Mouse (Mus musculus) midbrain, embryonic 11.5 days (tissue): ENCODE measurements around the gene Acrbp. TPM values are rescaled to one million over a fixed set of nuclear protein-coding genes. Genes with fewer than 3 reads are reported as not detected.
"Not testable (repeated sequence)": the region's sequence is repeated elsewhere in the genome, so short reads cannot be mapped to it uniquely, and the experiment has no call there.

Source experiments
- ATAC-seq: fragments of 200-750 bp; cut with Nextera tagmentation; 2 replicates; pipeline ENCODE4 v1.8.0; 2017; ENCODE audit warnings: moderate TSS enrichment, moderate library complexity; ENCODE audit not compliant: low FRiP score
- DNase-seq: peaks from one replicate; pipeline ENCODE4 v3.0.0; 2015; ENCODE audit warnings: low spot score; ENCODE audit errors: missing footprints
- H3K27ac ChIP-seq: fragments of 300-500 bp; sonication (generic); 2 replicates; pipeline ENCODE4 v1.5.1; 2014; ENCODE audit warnings: low read depth, low read length
- H3K27me3 ChIP-seq: fragments of 300-500 bp; sonication (generic); 2 replicates; pipeline ENCODE4 v1.6.1; 2014; ENCODE audit warnings: mild to moderate bottlenecking, low read length, moderate library complexity, mixed read lengths; ENCODE audit not compliant: control insufficient read depth, insufficient read depth
- H3K36me3 ChIP-seq: fragments of 300-500 bp; sonication (generic); 2 replicates; pipeline ENCODE4 v1.6.1; 2014; ENCODE audit warnings: mild to moderate bottlenecking, low read length, moderate library complexity, mixed read lengths; ENCODE audit not compliant: control insufficient read depth, insufficient read depth
- H3K4me1 ChIP-seq: fragments of 300-500 bp; sonication (generic); 2 replicates; pipeline ENCODE4 v1.6.1; 2014; ENCODE audit warnings: low read length; ENCODE audit not compliant: control insufficient read depth, insufficient read depth
- H3K4me2 ChIP-seq: fragments of 300-500 bp; sonication (generic); 2 replicates; pipeline ENCODE4 v1.6.1; 2014; ENCODE audit warnings: mild to moderate bottlenecking, moderate library complexity
- H3K4me3 ChIP-seq: fragments of 300-500 bp; sonication (generic); 2 replicates; pipeline ENCODE4 v1.5.1; 2014; ENCODE audit warnings: low read depth, low read length
- H3K9ac ChIP-seq: fragments of 300-500 bp; sonication (generic); 2 replicates; pipeline ENCODE4 v1.6.1; 2014; ENCODE audit warnings: low read length
- H3K9me3 ChIP-seq: fragments of 300-500 bp; sonication (generic); 2 replicates; pipeline ENCODE4 v1.6.1; 2016; ENCODE audit warnings: low read length; ENCODE audit not compliant: control insufficient read depth
- WGBS: fragments of 180-500 bp; shearing (Covaris S2); extraction: QIAGEN DNeasy Blood & Tissue Kit; methylation state at CpG from one replicate; pipeline ENCODE4 v1.1.7; 2014; 5-methylcytosine and 5-hydroxymethylcytosine counted together
- polyA plus RNA-seq: library from polyadenylated mRNA; unstranded; fragments of >200 nt; fragmentation: Nextera tagmentation; extraction: Ambion mirVana; gene quantifications from 2 replicates; pipeline ENCODE4 v1.2.1, GENCODE M21; 2014

Gene Acrbp
- 9.2 and 10.8 TPM in 2 replicates for polyA plus RNA-seq

- Histone ChIP-seq H3K4me3 (no peak within 1 kb of the TSS), H3K4me1 (no peaks in the 10 kb centered on the region), H3K27ac (no peak within 1 kb of the TSS), H3K27me3 (no peaks in the 10 kb centered on the region), H3K9ac (no peak within 1 kb of the TSS), H3K9me3 (no peaks in the 10 kb centered on the region), H3K4me2 (no peak within 1 kb of the TSS), H3K36me3 (peaks cover 23% of the 10 kb centered on the region)
- ATAC-seq (no peak), DNase-seq (no peak)
- 32% methylated on average over 20 of the region's 20 CpGs for WGBS
These were observed at the start of gene Acrbp for GRCm38 (mm10) chr6:125049678-125050077. TSS of gene Acrbp (plus strand) at chr6:125049689.

GRCm38 (mm10) chr6:125003706-125004105, 45.8 kb upstream of the Acrbp start:
- Histone ChIP-seq H3K4me3 (no peak overlapping the region), H3K4me1 (no peaks in the 10 kb centered on the region; the same call in 1 of the 2 replicates), H3K9ac (no peak overlapping the region), H3K27ac (no peak overlapping the region), H3K9me3 (no peaks in the 10 kb centered on the region), H3K27me3 (peaks cover 12% of the 10 kb centered on the region), H3K4me2 (no peak overlapping the region), H3K36me3 (no peaks in the 10 kb centered on the region)
- 56% methylated on average over 3 of the region's 3 CpGs for WGBS
- DNase-seq, result no peak
- no peak for ATAC-seq

GRCm38 (mm10) chr6:125005086-125005485, 44.4 kb upstream of the Acrbp start:
- WGBS, result 43% methylated on average over 3 of the region's 3 CpGs
- H3K9me3 ChIP-seq, result no peaks in the 10 kb centered on the region
- no peaks in the 10 kb centered on the region for H3K36me3 ChIP-seq
- no peak overlapping the region for H3K27ac ChIP-seq
- no peak overlapping the region for H3K4me2 ChIP-seq
- H3K4me3 ChIP-seq, result no peak overlapping the region
- ATAC-seq (no peak), DNase-seq (no peak)
- H3K27me3 ChIP-seq, result peaks cover 3% of the 10 kb centered on the region
- H3K4me1 ChIP-seq, result peaks cover 4% of the 10 kb centered on the region; the same call in 1 of the 2 replicates
- H3K9ac ChIP-seq, result no peak overlapping the region

DNA sequence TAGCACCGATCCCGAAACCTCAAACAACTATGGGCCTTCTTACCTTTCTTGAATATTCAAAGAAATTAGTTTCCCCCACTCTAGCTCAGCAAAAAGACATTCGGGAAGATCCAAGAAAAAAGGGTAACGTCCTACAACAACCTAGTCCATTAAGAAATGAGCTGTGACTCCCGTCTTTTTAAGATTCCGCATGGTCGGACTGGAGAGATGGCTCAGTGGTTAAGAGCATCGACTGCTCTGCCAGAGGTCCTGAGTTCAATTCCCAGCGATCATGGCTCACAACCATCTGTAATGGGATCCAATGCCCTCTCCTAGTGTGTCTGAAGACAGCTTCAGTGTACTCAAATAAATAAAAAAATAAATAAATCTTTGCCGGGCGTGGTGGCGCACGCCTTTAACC, 41.4 kb upstream of the Acrbp start:
- Histone ChIP-seq H3K4me3 (peak overlapping the region; percentile 93), H3K27me3 (no peaks in the 10 kb centered on the region), H3K36me3 (0 out of 2 replicates have a peak, but pooled peaks cover 2% of the 10 kb centered on the region), H3K4me1 (peaks cover 4% of the 10 kb centered on the region), H3K9ac (peak overlapping the region; percentile 94), H3K4me2 (peak overlapping the region; percentile 67), H3K27ac (peak overlapping the region; percentile 85), H3K9me3 (no peaks in the 10 kb centered on the region)
- WGBS, result 43% methylated on average over 13 of the region's 13 CpGs
- DNase-seq, result no peak
- ATAC-seq, result no peak

DNA sequence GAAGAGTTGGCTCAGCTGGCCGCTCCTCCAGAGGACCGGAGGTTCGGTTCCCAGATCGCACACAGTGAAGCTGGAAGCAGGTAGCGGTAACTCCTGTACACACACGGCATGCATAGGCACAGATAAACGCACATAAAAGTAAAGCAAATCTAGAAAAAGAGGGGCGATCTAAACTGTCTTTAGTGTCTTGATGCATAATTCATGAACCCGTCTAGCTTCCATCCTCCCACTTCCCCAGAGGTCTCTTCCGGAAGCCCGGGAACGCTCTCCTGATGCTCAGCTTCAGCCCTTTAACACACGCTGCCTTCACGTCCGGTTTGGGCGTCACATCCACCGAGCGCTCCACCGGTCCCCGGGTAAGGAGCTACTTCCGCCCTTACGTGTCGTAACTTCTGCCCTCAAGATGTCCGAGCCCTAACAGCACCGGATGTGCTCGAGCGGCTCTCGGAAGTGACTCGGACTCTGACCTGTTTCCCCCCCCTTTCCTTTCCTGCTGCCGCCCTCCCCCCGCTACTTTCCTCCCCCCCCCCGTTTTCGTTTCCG, 40.8 kb upstream of the Acrbp start:
- H3K9me3 ChIP-seq, result no peaks in the 10 kb centered on the region
- peak overlapping the region; percentile 93 for H3K4me3 ChIP-seq
- peak; percentile 98 for DNase-seq
- H3K36me3 ChIP-seq, result 0 out of 2 replicates have a peak, but pooled peaks cover 2% of the 10 kb centered on the region
- H3K4me1 ChIP-seq, result peaks cover 4% of the 10 kb centered on the region
- peak overlapping the region; percentile 67 for H3K4me2 ChIP-seq
- no peaks in the 10 kb centered on the region for H3K27me3 ChIP-seq
- ATAC-seq, result peak; percentile 97
- WGBS, result under 1% methylated on average over 33 of the region's 34 CpGs
- peak overlapping the region; percentile 92 for H3K27ac ChIP-seq
- peak overlapping the region; percentile 94 for H3K9ac ChIP-seq

GRCm38 (mm10) chr6:125009129-125009180, 40.5 kb upstream of the Acrbp start, which contains the start of gene Zfp384:
TSS of gene Zfp384 (plus strand) at chr6:125009145.
- DNase-seq (no peak), ATAC-seq (no peak)
- H3K9me3 ChIP-seq, result no peaks in the 10 kb centered on the region
- no peaks in the 10 kb centered on the region for H3K27me3 ChIP-seq
- peak within 1 kb of the TSS; percentile 92 for H3K27ac ChIP-seq
- H3K4me2 ChIP-seq, result peak within 1 kb of the TSS; percentile 67
- 0 out of 2 replicates have a peak, but pooled peaks cover 2% of the 10 kb centered on the region for H3K36me3 ChIP-seq
- peak within 1 kb of the TSS; percentile 93 for H3K4me3 ChIP-seq
- 0% methylated on average over 2 of the region's 3 CpGs for WGBS
- H3K9ac ChIP-seq, result peak within 1 kb of the TSS; percentile 94
- peaks cover 4% of the 10 kb centered on the region for H3K4me1 ChIP-seq

DNA sequence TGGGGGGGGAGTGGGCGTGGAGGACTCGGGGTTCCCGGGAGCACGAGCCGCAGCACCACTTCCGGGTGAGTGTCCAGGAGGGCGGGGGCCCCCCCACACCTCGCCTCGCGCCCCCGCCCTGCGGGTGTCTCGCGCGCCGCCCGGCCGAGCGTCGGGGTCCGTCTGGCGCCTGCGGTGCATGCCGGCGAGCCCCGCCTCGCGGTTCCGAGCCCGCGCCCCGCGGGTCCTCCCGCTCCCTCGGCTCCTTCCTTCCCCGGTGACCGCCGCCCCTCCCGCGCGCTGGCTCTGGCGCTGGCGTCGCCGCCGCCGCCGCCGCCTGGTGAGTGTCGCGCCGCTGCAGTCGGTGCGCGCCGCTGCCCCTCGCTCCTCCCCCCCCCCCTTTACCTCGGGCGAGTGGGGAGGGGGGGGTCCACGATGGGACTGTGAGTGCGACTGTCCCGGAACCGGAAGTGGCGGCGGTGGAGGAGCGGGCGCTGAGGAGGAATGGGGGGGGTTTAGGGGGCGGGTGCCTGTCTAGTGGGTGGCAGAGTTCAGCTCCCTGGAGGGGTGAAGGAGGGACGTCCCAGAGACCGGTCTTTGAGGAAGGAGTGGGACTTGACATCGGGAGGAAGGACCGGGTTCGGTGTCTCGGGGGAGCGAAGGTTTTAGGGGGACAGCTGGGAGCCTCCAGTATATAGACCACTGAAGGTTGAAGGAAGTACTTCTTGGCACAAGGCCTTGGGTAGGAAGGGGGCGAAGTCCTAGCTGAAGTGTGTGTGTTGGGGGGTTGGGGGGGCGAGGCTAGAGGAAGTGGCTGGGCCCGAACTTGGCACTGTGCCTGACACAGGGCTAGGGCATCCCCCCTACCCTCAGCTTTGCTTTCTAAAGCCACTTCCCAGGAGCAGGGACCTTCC, 40.1 kb upstream of the Acrbp start:
- peak overlapping the region; percentile 93 for H3K4me3 ChIP-seq
- H3K36me3 ChIP-seq, result 0 out of 2 replicates have a peak, but pooled peaks cover 2% of the 10 kb centered on the region
- peak overlapping the region; percentile 92 for H3K27ac ChIP-seq
- peak overlapping the region; percentile 67 for H3K4me2 ChIP-seq
- H3K4me1 ChIP-seq, result peaks cover 4% of the 10 kb centered on the region
- ATAC-seq (peak; percentile 87), DNase-seq (peak; percentile 97)
- H3K27me3 ChIP-seq, result no peaks in the 10 kb centered on the region
- no peaks in the 10 kb centered on the region for H3K9me3 ChIP-seq
- WGBS, result 2% methylated on average over 61 of the region's 78 CpGs
- H3K9ac ChIP-seq, result peak overlapping the region; percentile 94

DNA sequence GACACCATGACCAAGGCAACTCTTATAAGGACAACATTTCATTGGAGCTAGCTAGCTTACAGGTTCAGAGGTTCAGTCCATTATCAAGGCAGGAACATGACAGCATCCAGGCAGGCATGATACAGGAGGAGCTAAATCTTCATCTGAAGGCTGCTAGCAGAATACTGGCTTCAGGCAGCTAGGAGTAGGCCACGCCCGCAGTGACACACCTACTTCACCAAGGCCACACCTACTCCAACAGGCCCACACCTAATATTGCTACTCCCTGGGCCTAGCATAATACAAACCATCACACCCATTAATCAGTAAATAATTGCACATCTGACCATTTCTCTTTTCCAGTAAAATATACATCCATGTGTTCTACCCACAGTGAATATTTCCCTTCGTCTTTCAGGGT, 31.8 kb upstream of the Acrbp start:
- H3K9me3 ChIP-seq, result no peaks in the 10 kb centered on the region
- DNase-seq (no peak), ATAC-seq (no peak)
- 95% methylated on average over 3 of the region's 3 CpGs for WGBS
- H3K4me1 ChIP-seq, result no peaks in the 10 kb centered on the region
- no peak overlapping the region for H3K9ac ChIP-seq
- H3K4me3 ChIP-seq, result no peak overlapping the region
- H3K27ac ChIP-seq, result no peak overlapping the region
- no peaks in the 10 kb centered on the region for H3K27me3 ChIP-seq
- peaks cover 4% of the 10 kb centered on the region; the same call in 1 of the 2 replicates for H3K36me3 ChIP-seq
- H3K4me2 ChIP-seq, result no peak overlapping the region

DNA sequence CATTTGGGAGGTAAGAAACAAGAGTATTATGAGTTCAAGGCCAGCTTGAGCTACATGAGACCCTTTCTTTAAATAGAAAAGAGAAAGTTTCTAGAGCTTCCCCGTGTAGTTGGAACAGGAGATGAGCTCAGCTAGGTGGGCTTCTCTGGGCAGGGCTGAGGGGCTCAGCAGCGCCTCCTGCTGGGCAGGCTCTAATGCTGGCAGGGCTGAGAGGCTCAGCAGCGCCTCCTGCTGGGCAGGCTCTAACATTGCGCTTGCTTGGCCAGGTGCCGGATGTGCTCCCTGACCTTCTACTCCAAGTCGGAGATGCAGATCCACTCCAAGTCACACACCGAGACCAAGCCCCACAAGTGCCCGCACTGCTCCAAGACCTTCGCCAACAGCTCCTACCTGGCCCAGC, 19.0 kb upstream of the Acrbp start:
- not testable (repeated sequence) for H3K4me1 ChIP-seq
- ATAC-seq, result peak; percentile 42; the same call in 1 of the 2 replicates
- 22% methylated on average over 7 of the region's 9 CpGs for WGBS

More for the DNA sequence above, 19.0 kb upstream of the Acrbp start:
- H3K4me3 ChIP-seq, H3K9ac ChIP-seq, H3K27ac ChIP-seq, H3K27me3 ChIP-seq, H3K9me3 ChIP-seq, H3K4me2 ChIP-seq: not testable (repeated sequence)
- peak; percentile 97 for DNase-seq
- H3K36me3 ChIP-seq, result peaks cover 28% of the 10 kb centered on the region
